Mouse (Mus musculus) inflammation-experienced regulatory T-cells, adult 6 months (primary cell): ENCODE measurements around the gene Tmem88. TPM values are rescaled to one million over a fixed set of nuclear protein-coding genes. Genes with fewer than 3 reads are reported as not detected.
"Not testable (repeated sequence)": the region's sequence is repeated elsewhere in the genome, so short reads cannot be mapped to it uniquely, and the experiment has no call there.

Experiments used
- ATAC-seq: one replicate; pipeline ENCODE4 v1.8.0; 2017
- polyA plus RNA-seq, 3 experiments: library from polyadenylated mRNA; unstranded; fragments of 100-300 nt; shearing (Covaris generic); gene quantifications; one replicate each; pipeline ENCODE4 v1.2.1; 2017

Tmem88 gene
- polyA plus RNA-seq, 3 experiments from 2014 or later = 0.40 to 1.0 (median 0.74) TPM

- no peak for ATAC-seq
Observed at GRCm38 (mm10) chr11:69403691-69404594, 5.9 kb upstream of the Tmem88 start.

GRCm38 (mm10) chr11:69401987-69402386 is 4.0 kb upstream of the Tmem88 start:
- no peak for ATAC-seq

GRCm38 (mm10) chr11:69401210-69401637 is 3.2 kb upstream of the Tmem88 start:
- ATAC-seq = peak; percentile 90

GRCm38 (mm10) chr11:69400083-69400850 is 2.2 kb upstream of the Tmem88 start:
- ATAC-seq = no peak

- ATAC-seq = no peak
Observed at GRCm38 (mm10) chr11:69399201-69400082, 1.4 kb upstream of the Tmem88 start.

GRCm38 (mm10) chr11:69398486-69399200 is 609 bp upstream of the Tmem88 start:
- no peak for ATAC-seq

GRCm38 (mm10) chr11:69397581-69398057 is 415 bp downstream of the Tmem88 start:
- ATAC-seq = no peak

- ATAC-seq = no peak
Observed at GRCm38 (mm10) chr11:69396772-69397171, 1.3 kb downstream of the Tmem88 start.

- ATAC-seq = peak; percentile 88
Observed at GRCm38 (mm10) chr11:69395634-69396373, 2.2 kb downstream of the Tmem88 start.

- peak; percentile 68 for ATAC-seq
Observed at GRCm38 (mm10) chr11:69395235-69395633, 2.8 kb downstream of the Tmem88 start, which contains the start of the genes Naa38 and Cyb5d1. TSS of gene Naa38 (plus strand) at chr11:69395487. TSS of gene Cyb5d1 (minus strand) at chr11:69395631.

- ATAC-seq = not testable (repeated sequence)
Observed at GRCm38 (mm10) chr11:69394591-69395167, 3.4 kb downstream of the Tmem88 start.

GRCm38 (mm10) chr11:69390400-69391034 is 7.5 kb downstream of the Tmem88 start:
- ATAC-seq = peak; percentile 19

GRCm38 (mm10) chr11:69389531-69390399 is 8.3 kb downstream of the Tmem88 start:
- peak; percentile 20 for ATAC-seq

- ATAC-seq = no peak
Observed at GRCm38 (mm10) chr11:69388680-69389079, 9.4 kb downstream of the Tmem88 start.

GRCm38 (mm10) chr11:69386758-69387157 is 11.3 kb downstream of the Tmem88 start:
- ATAC-seq = no peak

- no peak for ATAC-seq
Observed at GRCm38 (mm10) chr11:69384979-69385378, 13.1 kb downstream of the Tmem88 start.

- no peak for ATAC-seq
Observed at GRCm38 (mm10) chr11:69382478-69383105, 15.4 kb downstream of the Tmem88 start.

GRCm38 (mm10) chr11:69381356-69381755 is 16.7 kb downstream of the Tmem88 start:
- ATAC-seq = no peak
